Comparison of ENCODE assay signal across 18 mouse cellular contexts in genomic region chr15:25740271-25740670, GRCm38 (mm10).
DNase-seq lines count a peak whose midpoint lies in the region; ATAC-seq and TF ChIP-seq lines count a peak whose summit lies in the region.
"Had no signal": no experiment of that assay in that cellular context is flagged by ENCODE, and none has a peak within 500 bp of the region (broad histone marks: within the 10 kb centered on the region; RNA-seq: fewer than 3 reads in every experiment).

No protein-coding gene starts in this region.

- no peak for TF ChIP-seq CTCF in lung, postnatal 0 days (IDR thresholded peaks at IDR 0.05)

- H3K4me1 ChIP-seq in kidney, embryonic 15.5 days: no peaks in the 10 kb centered on the region
- no peaks in the 10 kb centered on the region for H3K4me1 ChIP-seq in lung, postnatal 0 days (ENCODE audit: insufficient read depth, low read depth, low read length)
- H3K4me1 ChIP-seq: limb, embryonic 13.5 days had no signal

- H3K36me3 ChIP-seq in kidney, embryonic 15.5 days: peaks cover 90% of the 10 kb centered on the region
- peaks cover 49% of the 10 kb centered on the region for H3K36me3 ChIP-seq in lung, postnatal 0 days (ENCODE audit: insufficient read depth, low read length)

- H3K9me3 ChIP-seq in kidney, embryonic 15.5 days (replicated peaks): no peaks in the 10 kb centered on the region
- no peaks in the 10 kb centered on the region for H3K9me3 ChIP-seq in lung, postnatal 0 days (ENCODE audit: low read length)
- H3K9me3 ChIP-seq: embryonic facial prominence, embryonic 12.5 days; limb, embryonic 13.5 days; midbrain, embryonic 13.5 days had no signal

- ATAC-seq in kidney, embryonic 15.5 days (replicated peaks; ENCODE audit: low FRiP score): no peak
- peak; percentile 74 for ATAC-seq in CD4-positive, CD25-positive, alpha-beta regulatory T cell, adult 4 months
- ATAC-seq in activated CD4-positive, CD25-positive, alpha-beta regulatory T cell, adult 4 months: peak; percentile 88
- ATAC-seq in lung, postnatal 0 days: no peak
- ATAC-seq: hindbrain, postnatal 0 days; liver, postnatal 0 days; midbrain, embryonic 13.5 days had no signal

- WGBS in kidney, embryonic 15.5 days: 63% methylated on average over 4 of the region's 4 CpGs
- 72% methylated on average over 4 of the region's 4 CpGs for WGBS in lung, postnatal 0 days

- H3K9ac ChIP-seq in kidney, embryonic 15.5 days: no peak overlapping the region
- H3K9ac ChIP-seq in lung, postnatal 0 days (replicated peaks; ENCODE audit: low read depth): no peak overlapping the region
- H3K9ac ChIP-seq: embryonic facial prominence, embryonic 12.5 days; limb, embryonic 13.5 days; liver, postnatal 0 days; midbrain, embryonic 13.5 days had no signal

- no peak for TF ChIP-seq EP300 in lung, postnatal 0 days (IDR thresholded peaks at IDR 0.05)

- peak overlapping the region; percentile 13; the same call in 1 of the 2 replicates for H3K27ac ChIP-seq in kidney, embryonic 15.5 days
- H3K27ac ChIP-seq in lung, postnatal 0 days (ENCODE audit: low read length): no peak overlapping the region
- H3K27ac ChIP-seq: embryonic facial prominence, embryonic 12.5 days; heart, adult 2 months; hindbrain, postnatal 0 days; left cerebral cortex, adult 2 months; limb, embryonic 13.5 days; midbrain, embryonic 13.5 days had no signal

- H3K27me3 ChIP-seq in kidney, embryonic 15.5 days: no peaks in the 10 kb centered on the region
- no peaks in the 10 kb centered on the region for H3K27me3 ChIP-seq in lung, postnatal 0 days (replicated peaks; ENCODE audit: insufficient read depth, low read length)
- H3K27me3 ChIP-seq: embryonic facial prominence, embryonic 12.5 days; limb, embryonic 13.5 days; midbrain, embryonic 13.5 days had no signal

- H3K4me2 ChIP-seq in kidney, embryonic 15.5 days: no peak overlapping the region
- no peak overlapping the region for H3K4me2 ChIP-seq in lung, postnatal 0 days (replicated peaks; ENCODE audit: low read depth, low read length)
- H3K4me2 ChIP-seq: embryonic facial prominence, embryonic 12.5 days; limb, embryonic 13.5 days; midbrain, embryonic 13.5 days had no signal

- no peak for DNase-seq in kidney, postnatal 10 days
- peak; percentile 27 to 30 for DNase-seq in B cell, adult 2 months
- no peak for DNase-seq in adrenal gland, postnatal 36 days
- DNase-seq in lung, postnatal 0 days (ENCODE audit: low spot score): no peak
- DNase-seq: cerebellum, adult 11 months; heart, adult 2 months; kidney, adult 9 months; liver, postnatal 0 days; lung, postnatal 4 days had no signal

- no peak overlapping the region for H3K4me3 ChIP-seq in kidney, embryonic 15.5 days (replicated peaks)
- no peak overlapping the region for H3K4me3 ChIP-seq in lung, postnatal 0 days (ENCODE audit: low read depth, low read length)
- H3K4me3 ChIP-seq: embryonic facial prominence, embryonic 12.5 days; heart, adult 2 months; left cerebral cortex, adult 2 months; limb, embryonic 13.5 days; midbrain, embryonic 13.5 days; myocyte had no signal

Comparison
In these comparisons a context has a peak if more than half of its experiments do, and no peak if none do; other contexts are left out.
1. ATAC-seq: peak in CD4-positive, CD25-positive, alpha-beta regulatory T cell, adult 4 months (single experiment) and activated CD4-positive, CD25-positive, alpha-beta regulatory T cell, adult 4 months (single experiment); none in kidney, embryonic 15.5 days (single experiment) and lung, postnatal 0 days (single experiment).
2. DNase-seq: peak in B cell, adult 2 months (2 of 2); none in kidney, postnatal 10 days (single experiment), adrenal gland, postnatal 36 days (0 of 2) and lung, postnatal 0 days (single experiment).